Mouse (Mus musculus) olfactory bulb, adult 2 months (tissue): ENCODE results near the gene Hist1h2be.

Source experiments
- CTCF ChIP-seq: fragments of 200-500 bp; IDR thresholded peaks from 2 replicates; pipeline ENCODE4 v1.5.1; 2012; ENCODE audit warnings: low read depth, mild to moderate bottlenecking, low read length, moderate library complexity; ENCODE audit not compliant: insufficient read depth
- POLR2A ChIP-seq: fragments of 200-500 bp; IDR thresholded peaks from 2 replicates; pipeline ENCODE4 v1.6.1; 2012; ENCODE audit warnings: mild to moderate bottlenecking, low read depth, low read length, moderate library complexity; ENCODE audit not compliant: insufficient read depth

- TF ChIP-seq POLR2A (no peak), CTCF (no peak)
Observed at GRCm38 (mm10) chr13:23611638-23612037, 9.3 kb downstream of the Hist1h2be start.
